Mouse (Mus musculus) bone marrow, adult 2 months (tissue): ENCODE results near the gene Gm12184. TPM values are rescaled to one million over a fixed set of nuclear protein-coding genes. Genes with fewer than 3 reads are reported as not detected.

Source experiments
- H3K27ac ChIP-seq: fragments of 200-500 bp; 2 replicates; pipeline ENCODE4 v1.5.1; 2012; ENCODE audit warnings: low read depth, mild to moderate bottlenecking, control low read depth, inconsistent platforms, low read length; ENCODE audit not compliant: control insufficient read depth, poor library complexity, insufficient read depth
- H3K4me1 ChIP-seq: fragments of 200-500 bp; 2 replicates; pipeline ENCODE4 v1.6.1; 2011; ENCODE audit warnings: low read length; ENCODE audit not compliant: control insufficient read depth, insufficient read depth
- H3K4me3 ChIP-seq: fragments of 200-500 bp; replicated peaks from 2 replicates; pipeline ENCODE3; 2011; ENCODE audit warnings: mild to moderate bottlenecking, low read depth, low read length, control low read depth; ENCODE audit not compliant: control insufficient read depth
- CTCF ChIP-seq: fragments of 200-500 bp; IDR thresholded peaks from 2 replicates; pipeline ENCODE4 v1.5.1; 2011; ENCODE audit warnings: low read length, control low read depth; ENCODE audit not compliant: control insufficient read depth, insufficient read depth
- POLR2A ChIP-seq: fragments of 200-500 bp; IDR thresholded peaks from 2 replicates; pipeline ENCODE4 v1.6.1; 2011; ENCODE audit warnings: low read depth, mild to moderate bottlenecking, control low read depth, low read length, borderline replicate concordance; ENCODE audit not compliant: control insufficient read depth
- WGBS: fragments of 180-500 bp; shearing (Covaris S2); methylation state at CpG from one replicate; pipeline ENCODE4 v1.1.7; 2018; 5-methylcytosine and 5-hydroxymethylcytosine counted together
- polyA plus RNA-seq: library from polyadenylated mRNA; stranded (reverse); fragments of >200 nt; gene quantifications from 2 replicates; pipeline ENCODE4 v1.2.4, GENCODE M21; 2011; ENCODE audit warnings: low replicate concordance; ENCODE audit not compliant: missing spikeins, insufficient read depth, insufficient read length

Gene Gm12184
- polyA plus RNA-seq, 1 experiment: 76.8 TPM

DNA sequence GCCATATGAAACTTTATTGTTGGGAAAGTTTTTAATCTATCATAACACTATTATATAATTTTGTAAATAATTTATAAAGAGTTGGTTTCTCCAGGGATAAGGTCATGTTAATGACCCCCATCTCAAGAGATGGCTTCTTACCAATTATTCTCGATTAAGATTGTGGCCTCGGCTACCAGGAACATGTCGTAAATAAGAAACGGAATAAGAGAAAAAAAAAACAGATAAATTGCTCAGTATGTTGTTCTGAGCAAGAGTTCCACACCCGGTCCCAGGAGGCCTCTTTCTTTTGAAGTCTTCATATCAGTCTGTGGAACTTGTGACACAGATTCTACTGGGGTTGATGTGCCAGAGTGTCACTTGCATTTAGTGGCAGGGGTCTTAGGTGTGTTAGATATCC lies 14.8 kb upstream of the Gm12184 start:
- WGBS: 83% methylated on average over 5 of the region's 5 CpGs
- Histone ChIP-seq H3K4me3 (no peak overlapping the region), H3K27ac (no peak overlapping the region), H3K4me1 (peaks cover 1% of the 10 kb centered on the region; the same call in 1 of the 2 replicates)
- TF ChIP-seq CTCF (no peak), POLR2A (no peak)

DNA sequence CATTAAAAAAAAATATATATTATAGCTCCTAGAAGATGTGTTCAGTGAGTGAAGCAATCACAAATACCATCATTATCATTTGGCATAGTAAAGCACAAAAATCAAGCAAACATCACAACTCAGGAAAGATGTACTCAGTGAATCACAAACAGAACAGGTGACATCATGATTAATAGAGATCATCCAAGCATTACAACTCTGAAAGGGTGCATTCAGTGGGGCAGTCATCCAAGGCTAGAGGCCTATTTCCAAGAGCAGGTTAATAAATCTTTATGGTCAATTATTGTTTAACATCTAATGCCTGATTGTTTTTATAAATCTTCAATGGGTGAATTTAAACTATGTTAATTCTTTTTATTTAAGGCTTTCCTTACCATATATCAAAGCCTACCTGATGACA lies 14.3 kb upstream of the Gm12184 start:
- no peak overlapping the region for H3K4me3 ChIP-seq
- H3K27ac ChIP-seq: no peak overlapping the region
- no peak for TF ChIP-seq POLR2A
- no peak for TF ChIP-seq CTCF
- H3K4me1 ChIP-seq: peaks cover 1% of the 10 kb centered on the region; the same call in 1 of the 2 replicates

DNA sequence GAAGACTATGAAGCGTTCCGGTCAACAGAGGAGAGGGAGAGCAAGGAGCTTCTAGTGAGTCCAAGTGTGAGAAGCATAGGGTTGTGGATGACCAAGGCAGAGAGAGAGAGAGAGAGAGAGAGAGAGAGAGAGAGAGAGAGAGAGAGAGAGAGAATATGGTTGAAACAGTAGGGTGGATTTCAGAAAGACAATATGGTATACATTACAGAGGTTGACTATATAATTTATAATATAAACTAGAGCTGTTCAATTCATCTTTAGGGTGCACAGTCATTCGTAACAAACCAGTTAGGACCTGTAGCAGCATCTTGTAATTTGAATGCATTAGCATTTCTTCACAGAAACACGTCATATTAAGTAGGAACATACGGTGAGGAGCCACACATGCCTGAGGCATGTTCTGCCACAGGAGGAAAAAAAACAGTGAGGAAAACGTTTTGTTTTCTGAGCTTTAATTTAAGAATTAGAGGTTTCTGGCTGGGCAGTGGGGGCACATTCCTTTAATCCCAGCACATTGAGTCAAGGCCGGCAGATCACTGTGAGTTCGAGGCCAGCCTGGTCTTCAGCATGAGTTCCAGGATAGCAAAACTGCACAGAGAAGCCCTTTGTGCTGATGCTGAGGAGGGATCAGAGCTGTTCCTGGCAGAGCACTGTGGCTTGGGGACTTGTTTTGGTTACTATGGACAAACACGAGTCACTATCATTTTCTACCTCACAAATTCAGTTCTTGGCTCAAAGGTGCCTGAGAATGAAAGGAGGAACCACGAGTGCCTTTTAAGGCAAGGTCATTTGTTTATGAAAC lies 12.6 kb upstream of the Gm12184 start:
- TF ChIP-seq CTCF (no peak), POLR2A (no peak)
- Histone ChIP-seq H3K4me3 (no peak overlapping the region), H3K27ac (no peak overlapping the region), H3K4me1 (peaks cover 1% of the 10 kb centered on the region; the same call in 1 of the 2 replicates)
- WGBS: 73% methylated on average over 10 of the region's 10 CpGs

DNA sequence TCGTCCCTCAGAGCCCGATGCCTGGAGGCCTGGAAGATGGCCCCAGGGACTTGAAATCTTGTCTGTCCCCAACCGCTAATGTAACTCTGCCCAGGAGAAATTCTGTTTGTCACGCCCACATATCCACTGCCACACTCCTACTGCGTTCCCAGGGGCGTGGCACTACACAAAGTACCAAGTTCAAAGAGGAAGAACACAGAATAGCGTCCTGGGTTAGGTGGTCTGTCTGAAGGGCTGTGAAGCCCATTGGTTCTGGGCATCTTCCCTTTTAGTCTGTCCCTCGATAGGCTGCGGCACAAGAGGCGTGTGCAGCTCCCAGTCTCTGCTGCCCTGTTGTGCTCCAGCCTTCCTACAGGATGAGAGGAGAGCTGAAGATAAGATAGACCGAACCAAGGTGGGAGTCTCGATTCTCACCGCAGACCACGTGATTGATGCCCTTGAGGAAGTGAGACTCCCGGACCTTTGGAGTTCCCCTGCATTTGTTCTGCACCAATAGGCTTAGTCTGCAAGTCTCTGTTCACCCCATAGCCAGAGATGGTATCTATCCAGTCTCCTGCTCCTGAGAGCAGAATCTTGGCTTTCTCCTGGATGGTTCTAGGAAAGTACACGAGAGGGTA lies 11.8 kb upstream of the Gm12184 start:
- peak overlapping the region; percentile 78 for H3K4me3 ChIP-seq
- peaks cover 1% of the 10 kb centered on the region; the same call in 1 of the 2 replicates for H3K4me1 ChIP-seq
- under 1% methylated on average over 16 of the region's 16 CpGs for WGBS
- H3K27ac ChIP-seq: peak overlapping the region; percentile 57
- TF ChIP-seq POLR2A (no peak), CTCF (0 out of 2 replicates have a peak, but pooled peaks have one; percentile 4)

DNA sequence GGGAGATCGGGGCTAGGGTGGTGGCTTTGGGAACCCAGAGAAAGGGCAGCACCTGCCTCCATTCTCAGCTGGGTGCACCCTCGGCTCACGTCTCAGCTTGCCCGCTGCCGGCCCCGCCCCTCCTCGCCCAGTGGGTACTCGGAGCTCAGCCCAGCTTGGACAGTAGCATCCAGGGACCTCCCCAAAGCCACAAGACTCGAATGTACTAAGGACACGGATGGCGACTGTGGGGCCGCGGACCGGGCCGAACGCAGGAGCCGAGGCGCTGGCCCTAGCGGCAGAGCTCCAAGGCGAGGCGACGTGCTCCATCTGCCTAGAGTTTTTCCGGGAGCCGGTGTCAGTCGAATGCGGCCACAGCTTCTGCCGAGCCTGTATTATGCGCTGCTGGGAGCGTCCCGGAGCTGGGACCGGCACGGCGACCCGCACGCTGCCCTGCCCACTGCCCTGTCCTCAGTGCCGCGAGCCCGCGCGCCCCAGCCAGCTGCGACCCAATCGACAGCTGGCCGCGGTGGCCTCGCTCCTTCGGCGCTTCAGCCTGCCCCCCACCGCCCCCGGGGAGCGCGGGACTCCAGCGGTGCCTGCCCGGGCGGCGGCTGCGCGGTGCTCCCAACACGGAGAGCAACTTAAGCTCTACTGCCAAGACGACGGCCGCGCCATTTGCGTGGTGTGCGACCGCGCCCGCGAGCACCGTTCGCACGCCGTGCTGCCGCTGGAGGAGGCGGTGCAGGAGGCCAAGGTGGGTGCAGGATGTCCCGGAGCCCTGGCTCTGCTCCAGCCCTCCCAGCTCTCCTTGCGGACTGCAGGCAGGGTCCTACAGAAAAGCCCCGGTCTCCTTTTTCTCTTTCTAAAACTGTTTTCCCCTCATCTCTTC lies 11.1 kb upstream of the Gm12184 start:
- WGBS: under 1% methylated on average over 77 of the region's 77 CpGs
- H3K27ac ChIP-seq: peak overlapping the region; percentile 57
- no peak for TF ChIP-seq CTCF
- TF ChIP-seq POLR2A: no peak
- H3K4me1 ChIP-seq: peaks cover 1% of the 10 kb centered on the region; the same call in 1 of the 2 replicates
- H3K4me3 ChIP-seq: peak overlapping the region; percentile 78

DNA sequence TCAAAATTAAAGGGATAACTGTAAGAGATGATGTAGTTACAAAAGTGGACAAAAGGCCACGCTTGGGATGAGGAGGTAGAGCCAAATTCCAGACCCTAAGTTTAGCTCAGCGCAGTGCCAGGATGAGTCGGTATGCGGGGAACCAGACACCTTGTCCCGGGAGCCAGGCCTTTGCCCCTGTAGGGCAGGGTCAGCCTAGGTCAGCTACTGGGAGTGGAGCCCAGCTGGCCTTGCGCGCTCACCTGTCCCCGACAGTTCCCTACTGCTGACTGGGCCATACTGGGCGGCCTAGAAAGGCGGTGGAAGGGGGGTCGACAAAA lies 10.5 kb upstream of the Gm12184 start:
- Histone ChIP-seq H3K4me1 (no peaks in the 10 kb centered on the region; the same call in 1 of the 2 replicates), H3K4me3 (peak overlapping the region; percentile 78), H3K27ac (peak overlapping the region; percentile 57; the same call in 1 of the 2 replicates)
- TF ChIP-seq POLR2A (no peak), CTCF (no peak)
- 57% methylated on average over 11 of the region's 11 CpGs for WGBS

DNA sequence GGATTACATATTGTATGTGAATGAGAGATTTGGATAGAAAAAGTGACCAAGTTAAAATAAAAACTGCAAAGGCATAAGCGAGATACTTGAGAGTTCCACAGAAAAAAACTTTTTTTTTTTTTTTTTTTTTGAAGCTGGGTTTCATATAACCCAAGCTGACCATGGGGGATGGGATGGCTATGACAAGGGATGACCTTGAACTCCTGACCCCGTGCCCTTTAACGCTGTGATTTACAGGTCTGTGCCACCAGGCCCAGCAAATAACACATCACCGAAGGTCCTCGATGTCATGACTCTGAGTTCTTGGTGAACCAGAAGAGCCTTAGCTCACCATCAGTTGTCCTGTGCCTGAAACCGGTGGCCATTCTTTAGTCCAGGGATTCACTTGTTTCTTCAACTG lies 9.5 kb upstream of the Gm12184 start:
- WGBS: 77% methylated on average over 6 of the region's 6 CpGs
- TF ChIP-seq POLR2A (no peak), CTCF (no peak)

More for the DNA sequence above, 9.5 kb upstream of the Gm12184 start:
- H3K4me1 ChIP-seq: no peaks in the 10 kb centered on the region; the same call in 1 of the 2 replicates
- H3K4me3 ChIP-seq: no peak overlapping the region
- no peak overlapping the region for H3K27ac ChIP-seq
